Mouse (Mus musculus): ENCODE results near the gene Klhl2. TPM values are rescaled to one million over a fixed set of nuclear protein-coding genes. Genes with fewer than 3 reads are reported as not detected.

Gene Klhl2
- polyA plus RNA-seq (2015; fragmentation: Nextera tagmentation; extraction: Ambion mirVana): 15.3 and 16.1 TPM in 2 replicates

DNA sequence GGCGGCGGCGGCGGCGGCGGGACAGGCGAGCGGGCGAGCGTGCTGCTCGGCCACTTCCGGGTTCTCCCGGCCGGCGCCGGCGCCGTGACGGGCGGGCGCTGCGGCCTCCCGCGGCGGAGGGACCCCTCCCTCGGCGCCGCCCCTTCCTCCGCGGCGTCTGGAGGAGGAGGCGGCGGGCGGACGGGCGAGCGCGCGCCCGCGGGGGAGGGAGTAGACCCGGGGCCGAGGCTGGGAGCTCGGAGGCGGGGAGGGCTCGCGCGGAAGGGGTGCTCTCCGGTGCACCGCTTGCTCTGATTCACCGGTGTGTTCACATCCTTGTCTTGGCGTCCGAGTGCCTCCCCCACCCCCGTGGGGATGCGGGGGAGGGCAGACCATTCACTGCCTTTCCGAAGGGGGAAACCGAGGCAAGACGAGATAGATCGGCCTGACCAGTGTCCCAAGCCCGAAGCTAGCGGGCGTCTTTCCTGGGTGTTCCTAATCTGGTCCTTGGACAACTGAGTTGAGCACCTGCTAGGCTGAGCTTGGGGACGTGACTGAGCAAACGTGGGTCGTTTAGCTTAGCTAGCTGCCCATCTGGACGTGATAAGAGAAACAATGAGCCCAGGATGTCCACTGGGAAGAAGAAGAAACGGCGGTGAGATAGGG is at the start of gene Klhl2:
Klhl2 (minus strand) TSS at position 121 of the 645 bp plus-strand sequence.
- no peaks in the 10 kb centered on the region for H3K36me3 ChIP-seq
- peak within 1 kb of the TSS; percentile 83 for H3K9ac ChIP-seq
- peak; percentile 93 for ATAC-seq (replicated peaks; ENCODE audit: low FRiP score)
- no peaks in the 10 kb centered on the region for H3K9me3 ChIP-seq (replicated peaks)
- H3K4me1 ChIP-seq: peaks cover 30% of the 10 kb centered on the region
- peak within 1 kb of the TSS; percentile 92 for H3K4me2 ChIP-seq
- peak within 1 kb of the TSS; percentile 74 for H3K27ac ChIP-seq
- WGBS: under 1% methylated on average over 49 of the region's 68 CpGs
- no peaks in the 10 kb centered on the region for H3K27me3 ChIP-seq
- peak within 1 kb of the TSS; percentile 93 for H3K4me3 ChIP-seq (replicated peaks)

DNA sequence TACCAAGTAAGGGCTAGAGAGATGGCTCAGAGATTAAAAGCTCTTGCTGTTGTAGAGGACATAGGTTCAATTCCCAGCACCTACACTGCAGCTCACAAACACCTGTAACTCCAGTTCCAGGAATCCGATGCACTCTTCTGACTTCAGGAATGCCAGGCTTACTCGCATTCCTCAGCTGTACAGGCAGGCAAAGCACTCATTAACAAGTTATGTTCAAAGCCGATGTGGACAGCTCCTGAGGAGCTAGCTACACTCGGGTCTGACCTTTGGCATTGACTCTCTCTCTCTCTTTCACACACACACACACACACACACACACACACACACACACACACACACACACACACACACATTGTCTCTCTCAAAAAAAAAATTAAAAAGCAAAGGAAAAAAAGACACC is 48.9 kb upstream of the Klhl2 start:
- no peak overlapping the region for H3K27ac ChIP-seq
- ATAC-seq (replicated peaks; ENCODE audit: low FRiP score): peak; percentile 79
- H3K36me3 ChIP-seq: no peaks in the 10 kb centered on the region
- no peaks in the 10 kb centered on the region for H3K27me3 ChIP-seq
- no peak overlapping the region for H3K9ac ChIP-seq
- H3K9me3 ChIP-seq (replicated peaks): no peaks in the 10 kb centered on the region
- peaks cover 5% of the 10 kb centered on the region; the same call in 1 of the 2 replicates for H3K4me1 ChIP-seq
- WGBS: 33% methylated on average over 4 of the region's 4 CpGs
- H3K4me2 ChIP-seq: no peak overlapping the region
- H3K4me3 ChIP-seq (replicated peaks): no peak overlapping the region

DNA sequence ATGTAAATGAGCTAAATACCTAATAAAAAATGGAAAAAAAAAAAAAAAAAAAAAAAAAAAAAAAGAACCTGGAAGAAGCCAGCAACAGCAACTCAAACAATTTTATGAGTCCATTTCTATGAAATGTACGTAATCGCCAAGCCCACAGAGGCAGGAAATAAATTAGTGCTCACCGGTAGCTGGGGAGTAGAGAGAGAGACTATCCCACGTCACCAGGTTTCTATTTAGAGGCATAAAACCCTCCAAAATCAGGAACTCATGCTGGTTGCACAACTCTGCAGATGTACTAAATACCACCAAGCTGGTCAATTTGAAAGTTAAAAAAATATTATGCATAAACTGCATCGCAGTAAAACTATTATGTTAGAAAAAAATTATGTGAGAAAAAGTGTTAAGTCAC is 46.9 kb upstream of the Klhl2 start:
- H3K9me3 ChIP-seq (replicated peaks): no peaks in the 10 kb centered on the region
- H3K27ac ChIP-seq: no peak overlapping the region
- ATAC-seq (replicated peaks; ENCODE audit: low FRiP score): no peak
- 87% methylated on average over 5 of the region's 5 CpGs for WGBS
- H3K4me3 ChIP-seq (replicated peaks): no peak overlapping the region
- H3K27me3 ChIP-seq: no peaks in the 10 kb centered on the region
- no peaks in the 10 kb centered on the region for H3K36me3 ChIP-seq
- peaks cover 5% of the 10 kb centered on the region; the same call in 1 of the 2 replicates for H3K4me1 ChIP-seq
- no peak overlapping the region for H3K4me2 ChIP-seq
- H3K9ac ChIP-seq: no peak overlapping the region

DNA sequence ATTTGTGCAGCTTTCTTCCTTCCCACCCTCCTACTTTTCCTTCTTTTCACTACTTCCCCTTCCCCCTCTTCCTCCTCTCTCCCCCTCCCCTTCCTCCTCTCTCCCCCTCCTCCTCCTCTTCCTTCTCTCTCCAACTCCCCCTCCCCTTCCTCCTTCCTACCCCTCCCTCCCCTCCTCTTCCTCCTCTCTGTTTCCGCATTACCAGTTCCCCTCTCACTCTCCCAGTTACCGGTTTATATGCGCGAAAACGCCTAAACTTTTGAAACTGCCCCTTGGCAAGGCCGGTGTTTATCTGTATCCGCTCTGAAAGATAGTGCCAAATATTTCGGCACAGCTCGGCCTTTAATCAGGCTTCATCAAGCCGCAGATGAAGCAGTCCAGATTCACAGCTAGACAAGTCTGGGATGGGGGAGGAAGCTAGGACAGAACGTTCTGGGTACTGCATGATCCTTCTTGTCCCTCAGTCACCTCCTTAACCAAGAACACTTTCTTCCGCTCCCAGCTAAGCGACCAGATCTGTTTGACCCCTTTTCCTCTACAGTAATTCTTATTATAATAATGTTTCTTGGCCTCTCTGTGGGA is 30.9 kb upstream of the Klhl2 start:
- H3K27me3 ChIP-seq: no peaks in the 10 kb centered on the region
- WGBS: 42% methylated on average over 13 of the region's 13 CpGs
- H3K4me2 ChIP-seq: peak overlapping the region; percentile 33; the same call in 1 of the 2 replicates
- H3K4me3 ChIP-seq (replicated peaks): no peak overlapping the region
- no peaks in the 10 kb centered on the region for H3K4me1 ChIP-seq
- no peak for ATAC-seq (replicated peaks; ENCODE audit: low FRiP score)
- no peaks in the 10 kb centered on the region for H3K9me3 ChIP-seq (replicated peaks)
- no peaks in the 10 kb centered on the region for H3K36me3 ChIP-seq
- no peak overlapping the region for H3K9ac ChIP-seq
- H3K27ac ChIP-seq: no peak overlapping the region

DNA sequence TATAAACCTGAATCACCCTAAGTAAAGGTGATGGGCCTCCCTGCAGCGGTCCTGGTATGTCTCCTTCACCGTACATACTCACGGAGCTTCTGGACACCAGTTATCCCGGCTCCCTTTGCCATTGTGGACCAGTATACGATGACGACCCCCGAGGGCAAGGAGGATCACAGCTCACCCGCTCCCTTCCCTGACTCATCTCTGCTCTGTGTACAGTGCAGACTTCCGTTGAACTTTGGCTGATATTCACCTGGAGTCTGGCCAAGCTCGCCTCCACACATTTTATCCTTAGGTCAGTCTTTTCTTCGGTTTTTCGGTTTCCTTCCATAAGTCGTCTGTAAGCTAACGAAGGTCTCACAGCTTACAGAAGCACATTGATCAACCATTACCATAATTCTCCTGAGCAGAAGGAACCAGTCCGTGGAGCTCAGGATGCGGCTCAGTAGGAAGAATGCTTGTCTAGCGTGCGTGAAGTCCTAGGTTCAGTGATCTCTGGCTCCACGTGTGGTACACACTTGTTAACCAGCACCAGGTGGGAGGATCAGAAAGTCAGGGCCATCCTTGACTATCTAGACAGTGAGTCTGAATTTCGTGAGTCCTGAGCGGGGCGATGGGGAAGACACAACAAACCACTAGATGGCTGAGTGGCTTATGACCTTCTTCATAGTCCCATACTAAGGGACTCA is 28.0 kb upstream of the Klhl2 start:
- no peak for ATAC-seq (replicated peaks; ENCODE audit: low FRiP score)
- 80% methylated on average over 22 of the region's 22 CpGs for WGBS
- Histone ChIP-seq H3K9ac (no peak overlapping the region), H3K27me3 (no peaks in the 10 kb centered on the region), H3K4me3 (replicated peaks) (no peak overlapping the region), H3K9me3 (replicated peaks) (no peaks in the 10 kb centered on the region), H3K36me3 (no peaks in the 10 kb centered on the region), H3K27ac (no peak overlapping the region), H3K4me1 (no peaks in the 10 kb centered on the region), H3K4me2 (no peak overlapping the region)

DNA sequence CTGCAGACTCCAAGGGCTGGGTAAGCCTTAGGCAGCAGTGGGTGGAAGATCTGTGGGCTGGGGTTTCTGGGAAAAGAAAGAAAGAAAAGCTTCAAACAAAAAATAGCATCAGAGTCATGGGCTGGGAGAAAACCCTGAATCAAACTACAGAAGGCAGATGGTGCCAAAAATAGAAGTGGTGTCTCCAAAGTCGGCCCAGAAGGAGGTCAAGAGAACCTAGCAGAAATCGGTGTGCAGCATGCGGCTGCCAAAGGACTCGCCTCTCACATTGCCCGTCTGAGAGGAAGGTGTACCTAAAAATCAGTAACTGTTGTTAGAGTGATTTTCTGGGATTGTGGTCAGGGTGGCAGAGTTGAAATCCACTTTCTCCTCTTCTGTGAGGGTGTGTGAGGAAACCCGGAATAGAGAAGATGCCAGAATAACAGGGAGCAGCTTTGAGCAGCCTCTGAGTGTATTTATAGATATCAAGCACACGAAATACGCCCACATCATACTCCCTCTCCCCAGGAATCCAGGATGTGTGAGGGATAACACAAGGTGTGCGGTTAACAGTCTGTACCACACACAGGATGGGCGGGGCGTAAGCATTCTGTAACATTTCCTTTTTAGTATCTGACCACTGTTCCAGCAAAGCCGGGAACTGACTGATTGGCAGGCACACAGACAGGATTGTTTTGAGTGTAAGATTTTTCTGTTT is 21.8 kb upstream of the Klhl2 start:
- Histone ChIP-seq H3K27ac (no peak overlapping the region), H3K9ac (no peak overlapping the region), H3K4me1 (no peaks in the 10 kb centered on the region), H3K4me2 (no peak overlapping the region), H3K27me3 (no peaks in the 10 kb centered on the region), H3K36me3 (no peaks in the 10 kb centered on the region), H3K9me3 (replicated peaks) (no peaks in the 10 kb centered on the region), H3K4me3 (replicated peaks) (no peak overlapping the region)
- no peak for ATAC-seq (replicated peaks; ENCODE audit: low FRiP score)
- WGBS: 76% methylated on average over 12 of the region's 12 CpGs

DNA sequence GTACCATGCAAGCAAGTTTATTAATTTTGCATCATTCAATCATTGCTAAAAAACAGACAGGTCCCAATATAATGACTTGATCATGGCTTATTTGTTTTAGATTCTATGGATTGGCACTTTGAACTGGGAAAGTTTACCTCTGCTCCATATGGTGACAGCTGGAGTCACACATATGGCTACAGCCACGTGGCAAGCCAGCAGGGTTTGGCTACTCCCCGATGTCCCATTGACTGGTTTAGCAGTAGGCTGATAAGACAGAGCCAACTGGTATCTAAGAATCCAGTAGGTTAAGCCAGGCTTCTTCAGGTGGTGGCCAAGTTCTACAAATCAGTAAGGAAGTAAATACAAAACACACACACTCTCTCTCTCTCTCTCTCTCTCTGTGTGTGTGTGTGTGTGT is 20.4 kb upstream of the Klhl2 start:
- Histone ChIP-seq H3K9ac (no peak overlapping the region), H3K4me1 (no peaks in the 10 kb centered on the region), H3K36me3 (no peaks in the 10 kb centered on the region), H3K4me2 (no peak overlapping the region), H3K27me3 (no peaks in the 10 kb centered on the region), H3K4me3 (replicated peaks) (no peak overlapping the region), H3K27ac (no peak overlapping the region), H3K9me3 (replicated peaks) (no peaks in the 10 kb centered on the region)
- 56% methylated on average over 2 of the region's 2 CpGs for WGBS
- no peak for ATAC-seq (replicated peaks; ENCODE audit: low FRiP score)

DNA sequence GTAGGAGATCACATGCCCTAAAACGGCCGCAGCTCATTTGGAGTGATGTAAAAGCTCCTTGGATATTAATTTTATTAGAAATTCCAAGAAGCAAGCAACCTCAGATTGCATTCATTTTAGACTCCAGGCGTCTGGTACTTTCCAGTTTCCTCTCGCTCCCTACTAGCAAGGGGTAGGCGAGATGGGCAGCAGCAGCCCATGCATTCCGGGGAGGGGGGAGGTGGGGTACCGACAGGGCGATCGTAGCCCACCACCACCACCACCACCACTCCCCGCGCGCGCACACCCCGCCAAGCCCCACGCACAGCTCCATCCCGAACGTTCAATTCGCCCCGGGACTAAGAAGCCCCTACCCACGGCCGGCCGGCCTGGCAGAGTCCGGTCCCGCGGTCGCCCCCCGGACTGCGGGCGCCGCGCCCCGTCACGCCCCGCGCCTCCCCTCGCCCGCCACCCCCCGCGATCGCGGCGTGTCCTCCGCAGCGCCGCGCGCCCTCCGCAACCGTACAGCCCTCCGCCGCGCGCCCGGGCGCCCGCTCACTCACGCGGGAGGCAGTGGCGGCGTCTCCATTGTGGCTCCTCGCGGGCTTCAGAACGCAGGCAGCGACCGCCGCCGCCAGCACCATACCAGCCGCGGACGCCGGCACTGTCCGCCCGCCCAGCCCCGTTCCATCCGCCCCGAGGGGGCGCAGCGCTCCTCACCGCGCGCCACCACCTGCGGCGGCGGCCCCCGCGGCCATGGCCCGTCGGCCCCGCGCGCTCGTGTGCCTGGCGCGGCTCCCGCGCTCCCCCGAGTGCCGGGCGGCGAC is 523 bp downstream of the Klhl2 start:
- no peaks in the 10 kb centered on the region for H3K27me3 ChIP-seq
- H3K4me3 ChIP-seq (replicated peaks): peak overlapping the region; percentile 93
- H3K4me2 ChIP-seq: peak overlapping the region; percentile 92
- peak overlapping the region; percentile 74 for H3K27ac ChIP-seq
- ATAC-seq (replicated peaks; ENCODE audit: low FRiP score): peak; percentile 89
- H3K4me1 ChIP-seq: peaks cover 38% of the 10 kb centered on the region
- under 1% methylated on average over 70 of the region's 100 CpGs for WGBS
- H3K36me3 ChIP-seq: no peaks in the 10 kb centered on the region
- H3K9me3 ChIP-seq (replicated peaks): no peaks in the 10 kb centered on the region
- peak overlapping the region; percentile 83 for H3K9ac ChIP-seq

DNA sequence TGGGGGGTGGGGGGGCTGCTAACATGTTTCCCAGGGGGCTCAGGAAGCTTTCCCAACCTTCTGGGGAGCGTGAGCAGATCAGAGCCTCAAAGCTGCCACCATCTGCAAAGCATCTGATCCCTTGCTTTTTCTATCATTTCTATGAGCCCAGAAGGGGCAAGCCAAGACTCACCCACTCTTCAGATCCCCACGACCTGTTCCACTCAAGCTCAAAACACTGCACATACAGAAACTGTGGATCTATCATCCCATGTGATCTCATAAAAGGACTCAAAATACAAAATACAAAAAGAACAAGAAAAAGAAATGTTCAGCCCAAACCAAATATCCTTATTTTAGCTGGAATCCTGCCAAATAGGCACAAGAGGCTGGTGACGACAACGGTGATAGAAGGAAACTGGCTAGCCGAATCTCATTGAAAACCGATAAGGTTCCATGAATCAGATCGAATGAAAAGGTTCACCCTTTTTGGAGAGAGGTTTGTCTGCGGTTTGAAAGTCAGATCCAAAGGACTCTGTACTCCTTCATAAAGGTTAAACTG is 1.5 kb downstream of the Klhl2 start:
- Histone ChIP-seq H3K9ac (peak overlapping the region; percentile 17; the same call in 1 of the 2 replicates), H3K4me3 (replicated peaks) (peak overlapping the region; percentile 93), H3K9me3 (replicated peaks) (no peaks in the 10 kb centered on the region), H3K27me3 (no peaks in the 10 kb centered on the region), H3K4me1 (peaks cover 43% of the 10 kb centered on the region), H3K27ac (no peak overlapping the region), H3K36me3 (no peaks in the 10 kb centered on the region), H3K4me2 (peak overlapping the region; percentile 92)
- ATAC-seq (replicated peaks; ENCODE audit: low FRiP score): no peak
- 16% methylated on average over 8 of the region's 8 CpGs for WGBS

DNA sequence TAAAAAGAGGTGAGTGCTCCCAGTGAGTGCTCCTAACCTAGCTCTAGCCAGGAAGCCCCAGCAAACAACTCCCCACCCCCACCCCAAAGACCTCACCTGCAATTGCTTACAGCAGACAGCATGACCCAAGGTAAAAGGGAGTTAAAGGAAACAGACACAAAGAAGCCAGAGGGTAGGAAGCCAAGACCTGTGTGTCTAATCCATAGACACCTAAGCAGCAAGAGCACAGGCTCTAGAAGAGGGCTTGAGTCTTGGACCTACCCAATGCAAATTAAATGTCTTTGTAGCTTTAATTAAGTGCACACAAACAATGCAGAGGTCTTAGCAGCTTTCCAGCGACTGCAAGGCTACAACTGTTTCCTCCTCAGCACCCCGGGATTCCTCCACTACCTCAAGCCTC is 2.2 kb downstream of the Klhl2 start:
- Histone ChIP-seq H3K4me1 (peaks cover 45% of the 10 kb centered on the region), H3K4me3 (replicated peaks) (peak overlapping the region; percentile 93; the same call in 1 of the 2 replicates)

DNA sequence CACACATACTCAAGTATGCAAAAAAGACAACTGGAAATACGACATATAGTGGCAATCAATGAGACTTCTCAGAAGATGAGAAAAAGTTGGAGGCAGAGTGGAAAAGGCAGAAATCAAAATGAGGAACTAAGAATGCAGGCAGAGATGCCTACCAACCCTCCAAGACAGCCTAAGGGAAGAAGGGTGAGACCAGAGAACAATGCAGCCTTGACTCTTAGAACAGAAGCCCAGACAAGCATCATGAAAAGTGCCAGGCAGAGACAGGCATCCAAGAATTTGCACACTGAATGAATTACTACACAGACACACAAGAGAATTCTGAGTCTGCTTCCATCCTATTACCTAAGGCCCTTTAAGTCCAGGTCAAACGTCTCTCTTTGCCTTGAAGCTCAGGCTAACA is 2.6 kb downstream of the Klhl2 start:
- H3K27ac ChIP-seq: no peak overlapping the region
- no peaks in the 10 kb centered on the region for H3K27me3 ChIP-seq
- H3K4me2 ChIP-seq: 0 out of 2 replicates have a peak overlapping the region, but pooled peaks have one; percentile 92
- ATAC-seq (replicated peaks; ENCODE audit: low FRiP score): no peak
- no peak overlapping the region for H3K9ac ChIP-seq
- 62% methylated on average over 2 of the region's 2 CpGs for WGBS
- peaks cover 47% of the 10 kb centered on the region for H3K4me1 ChIP-seq
- no peaks in the 10 kb centered on the region for H3K36me3 ChIP-seq
- no peaks in the 10 kb centered on the region for H3K9me3 ChIP-seq (replicated peaks)
- H3K4me3 ChIP-seq (replicated peaks): no peak overlapping the region

More for the DNA sequence above, 2.2 kb downstream of the Klhl2 start:
- Histone ChIP-seq H3K27me3 (no peaks in the 10 kb centered on the region), H3K27ac (no peak overlapping the region), H3K9ac (no peak overlapping the region), H3K9me3 (replicated peaks) (no peaks in the 10 kb centered on the region), H3K36me3 (no peaks in the 10 kb centered on the region), H3K4me2 (peak overlapping the region; percentile 92; the same call in 1 of the 2 replicates)
- 19% methylated on average over 2 of the region's 2 CpGs for WGBS
- ATAC-seq (replicated peaks; ENCODE audit: low FRiP score): no peak
